Mouse (Mus musculus) forebrain, embryonic 13.5 days (tissue): ENCODE results near the gene Tssk6. TPM values are rescaled to one million over a fixed set of nuclear protein-coding genes. Genes with fewer than 3 reads are reported as not detected.

Experiments used
- polyA plus RNA-seq: library from polyadenylated mRNA; unstranded; fragments of >200 nt; fragmentation: Nextera tagmentation; extraction: Ambion mirVana; gene quantifications from 2 replicates; pipeline ENCODE4 v1.2.1, GENCODE M21; 2015

Tssk6 gene
- polyA plus RNA-seq, 1 experiment from 2014 or later: 2.5 TPM

Other genes starting within 250 kb of the Tssk6 start
- gene Zfp964, start 247.7 kb upstream of the Tssk6 start, polyA plus RNA-seq: 1.9 TPM in 2 replicates
- gene Zfp869, start 191.5 kb upstream of the Tssk6 start, polyA plus RNA-seq: 27.9 and 34.9 TPM in 2 replicates
- gene Zfp963, start 152.2 kb upstream of the Tssk6 start, polyA plus RNA-seq: 7.2 and 8.8 TPM in 2 replicates
- 0.28 and 0.81 TPM in 2 replicates for gene Gm20422, start 127.3 kb upstream of the Tssk6 start, polyA plus RNA-seq
- 41.7 and 45.5 TPM in 2 replicates for gene Atp13a1, start 111.0 kb upstream of the Tssk6 start, polyA plus RNA-seq
- 43.0 and 45.4 TPM in 2 replicates for gene Zfp866, start 111.0 kb upstream of the Tssk6 start, polyA plus RNA-seq
- gene Gmip, start 93.5 kb upstream of the Tssk6 start, polyA plus RNA-seq: 24.0 and 28.6 TPM in 2 replicates
- 0.88 and 0.89 TPM in 2 replicates for gene Lpar2, start 79.8 kb upstream of the Tssk6 start, polyA plus RNA-seq
- 63.5 and 67.7 TPM in 2 replicates for gene Pbx4, start 69.7 kb upstream of the Tssk6 start, polyA plus RNA-seq
- 1.1 and 1.3 TPM in 2 replicates for gene Cilp2, start 14.5 kb upstream of the Tssk6 start, polyA plus RNA-seq
- 172 and 183 TPM in 2 replicates for gene Ndufa13, start 374 bp downstream of the Tssk6 start, polyA plus RNA-seq
- 7.2 and 7.9 TPM in 2 replicates for gene Yjefn3, start 528 bp downstream of the Tssk6 start, polyA plus RNA-seq
- gene Gatad2a, start 94.2 kb downstream of the Tssk6 start, polyA plus RNA-seq: 29.5 and 31.7 TPM in 2 replicates
- 73.0 and 78.5 TPM in 2 replicates for gene Mau2, start 140.6 kb downstream of the Tssk6 start, polyA plus RNA-seq
- gene Sugp1, start 140.6 kb downstream of the Tssk6 start, polyA plus RNA-seq: 56.2 and 63.1 TPM in 2 replicates
- 1.1 and 1.3 TPM in 2 replicates for gene Tm6sf2, start 170.7 kb downstream of the Tssk6 start, polyA plus RNA-seq
- 0.14 and 0.16 TPM in 2 replicates for gene Hapln4, start 181.3 kb downstream of the Tssk6 start, polyA plus RNA-seq
- gene Ncan, start 218.7 kb downstream of the Tssk6 start, polyA plus RNA-seq: 100 and 102 TPM in 2 replicates
- gene Nr2c2ap, start 229.1 kb downstream of the Tssk6 start, polyA plus RNA-seq: 33.4 and 37.4 TPM in 2 replicates
- 12.2 and 14.2 TPM in 2 replicates for gene Rfxank, start 237.0 kb downstream of the Tssk6 start, polyA plus RNA-seq
- 47.4 and 48.0 TPM in 2 replicates for gene Borcs8, start 237.3 kb downstream of the Tssk6 start, polyA plus RNA-seq
- 0.23 and 0.45 TPM in 2 replicates for gene Mef2b, start 237.5 kb downstream of the Tssk6 start, polyA plus RNA-seq